Mouse (Mus musculus): ENCODE measurements around the gene Gm20489.
A peak's percentile ranks its signal among the peaks of the same experiment; 100 is the strongest.

Gm20489 gene

GRCm38 (mm10) chrX:101260441-101261325, 8.1 kb downstream of the Gm20489 start:
- no peak for DNase-seq (ENCODE audit: low spot score)

GRCm38 (mm10) chrX:101256603-101257002, 12.2 kb downstream of the Gm20489 start:
- no peak for DNase-seq (ENCODE audit: low spot score)

GRCm38 (mm10) chrX:101254740-101255139, 14.1 kb downstream of the Gm20489 start:
- no peak for DNase-seq (ENCODE audit: low spot score)

- peak; percentile 88 for DNase-seq (ENCODE audit: low spot score)
Measured at GRCm38 (mm10) chrX:101253952-101254729, 14.7 kb downstream of the Gm20489 start, which contains the start of gene Foxo4. Gene Foxo4, plus strand, starts transcription at chrX:101254528.

- no peak for DNase-seq (ENCODE audit: low spot score)
Measured at GRCm38 (mm10) chrX:101245011-101245410, 23.8 kb downstream of the Gm20489 start.

GRCm38 (mm10) chrX:101222796-101223162, 46.0 kb downstream of the Gm20489 start:
- no peak for DNase-seq (ENCODE audit: low spot score)

GRCm38 (mm10) chrX:101221834-101222795, 46.7 kb downstream of the Gm20489 start, which contains the start of gene Snx12:
Gene Snx12, minus strand, starts transcription at chrX:101222563.
- peak; percentile 86 for DNase-seq (ENCODE audit: low spot score)

All from ovary, adult 18-20 months (tissue).